Mouse (Mus musculus) bone marrow macrophage, adult 2 months (primary cell): ENCODE data around the gene Olfr49.

Source experiments
- CTCF ChIP-seq: IDR thresholded peaks from 2 replicates; pipeline ENCODE4 v1.5.1; 2012; ENCODE audit warnings: low read depth, mild to moderate bottlenecking, low read length, moderate library complexity
- POLR2A ChIP-seq: IDR thresholded peaks from 2 replicates; pipeline ENCODE4 v1.6.1; 2012; ENCODE audit warnings: mild to moderate bottlenecking, low read depth, low read length, borderline replicate concordance

DNA sequence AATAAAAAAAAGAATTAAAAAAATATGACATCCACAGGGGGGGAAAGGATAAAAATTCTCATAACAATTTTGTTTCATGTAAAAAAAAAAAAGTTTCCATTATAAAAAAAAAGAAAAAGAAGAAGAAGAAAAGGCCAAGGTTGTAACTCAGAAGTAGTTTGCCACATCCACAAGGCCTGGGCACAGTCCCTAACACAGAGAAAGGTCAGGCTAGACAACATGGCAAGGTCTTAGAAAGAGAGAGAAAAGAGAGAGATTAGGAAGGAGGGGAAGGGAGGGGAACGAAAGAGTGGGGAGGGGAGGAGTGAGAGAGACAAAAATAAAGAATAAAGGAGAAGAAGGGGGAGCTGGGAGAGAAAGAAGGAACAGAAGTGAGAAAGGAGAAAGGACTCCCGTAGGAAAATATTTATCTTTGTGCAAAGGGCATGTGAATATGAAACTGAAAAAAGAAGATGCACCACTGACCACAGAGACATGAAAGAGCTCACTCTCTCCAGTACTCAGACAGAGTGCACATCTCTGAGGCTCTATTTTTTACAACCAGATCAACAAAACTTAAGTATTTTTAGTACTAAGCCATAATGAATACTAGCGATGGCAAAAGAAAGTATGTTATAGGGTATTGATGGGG is 12.6 kb downstream of the Olfr49 start:
- TF ChIP-seq CTCF = no peak
- TF ChIP-seq POLR2A = no peak
